Mouse (Mus musculus) thymus, adult 2 months (tissue): ENCODE data around the gene Mthfd1l.

Source experiments
- CTCF ChIP-seq: fragments of 200-500 bp; IDR thresholded peaks from 2 replicates; pipeline ENCODE4 v1.5.1; 2012; ENCODE audit warnings: mild to moderate bottlenecking, control low read depth, low read length, moderate library complexity, borderline replicate concordance; ENCODE audit not compliant: control insufficient read depth, poor library complexity, insufficient read depth; ENCODE audit errors: extremely low read depth
- POLR2A ChIP-seq: fragments of 200-500 bp; IDR thresholded peaks from 2 replicates; pipeline ENCODE4 v1.6.1; 2012; ENCODE audit warnings: mild to moderate bottlenecking, low read length, control low read depth, moderate library complexity; ENCODE audit not compliant: control insufficient read depth, poor library complexity, insufficient read depth; ENCODE audit errors: extremely low read depth

DNA sequence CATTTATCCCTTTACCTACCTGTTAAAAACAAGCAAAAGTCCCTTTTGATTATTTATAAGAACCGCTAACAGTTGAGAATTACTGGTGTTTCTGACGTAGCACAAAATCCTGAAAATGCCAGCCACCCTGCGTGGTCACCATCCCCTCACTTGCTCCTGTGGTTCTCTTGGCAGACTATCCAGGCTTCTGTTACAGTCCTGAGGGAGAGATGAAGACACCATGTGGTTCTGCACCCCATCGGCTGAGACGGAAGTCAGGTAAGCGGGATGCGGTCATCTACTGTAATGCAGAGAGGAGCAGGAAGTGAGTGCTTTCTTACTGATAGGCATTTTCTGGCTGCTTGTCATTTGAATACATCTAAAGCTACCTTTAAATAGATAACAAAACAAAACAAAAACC, 25.6 kb upstream of the Mthfd1l start:
- TF ChIP-seq CTCF = no peak
- TF ChIP-seq POLR2A = no peak
